Mouse (Mus musculus): ENCODE data around the gene 1700016C15Rik. TPM values are rescaled to one million over a fixed set of nuclear protein-coding genes. Genes with fewer than 3 reads are reported as not detected.

The 1700016C15Rik gene
- polyA plus RNA-seq, 2 experiments: not detected

- Histone ChIP-seq H3K36me3 (ENCODE audit: control insufficient read depth, insufficient read depth, low read length) (no peaks in the 10 kb centered on the region), H3K4me2 (replicated peaks; ENCODE audit: low read depth, low read length, severe bottlenecking) (no peak overlapping the region), H3K27ac (replicated peaks; ENCODE audit: low read depth, low read length) (no peak overlapping the region), H3K27me3 (ENCODE audit: control insufficient read depth, insufficient read depth, low read length) (no peaks in the 10 kb centered on the region), H3K4me3 (replicated peaks; ENCODE audit: low read length) (no peak overlapping the region), H3K9me3 (ENCODE audit: control insufficient read depth, low read length) (no peaks in the 10 kb centered on the region), H3K9ac (ENCODE audit: low read depth, low read length, severe bottlenecking) (no peak overlapping the region), H3K4me1 (ENCODE audit: control insufficient read depth, insufficient read depth, low read length) (no peaks in the 10 kb centered on the region)
- no peak for ATAC-seq (ENCODE audit: low FRiP score, low read depth)
- TF ChIP-seq POLR2A (IDR thresholded peaks at IDR 0.05; ENCODE audit: borderline replicate concordance, extremely low read depth, insufficient read depth, insufficient read length): no peak
- 66% methylated on average over 11 of the region's 11 CpGs for WGBS
- no peak for DNase-seq (ENCODE audit: low spot score)
These were observed 11.1 kb upstream of the 1700016C15Rik start for GRCm38 (mm10) chr1:177718340-177719028.

GRCm38 (mm10) chr1:177719029-177719427 lies 10.6 kb upstream of the 1700016C15Rik start:
- DNase-seq (ENCODE audit: low spot score) (no peak), ATAC-seq (ENCODE audit: low FRiP score, low read depth) (no peak)
- Histone ChIP-seq H3K27ac (replicated peaks; ENCODE audit: low read depth, low read length) (no peak overlapping the region), H3K9me3 (ENCODE audit: control insufficient read depth, low read length) (no peaks in the 10 kb centered on the region), H3K36me3 (ENCODE audit: control insufficient read depth, insufficient read depth, low read length) (no peaks in the 10 kb centered on the region), H3K4me1 (ENCODE audit: control insufficient read depth, insufficient read depth, low read length) (no peaks in the 10 kb centered on the region), H3K4me2 (replicated peaks; ENCODE audit: low read depth, low read length, severe bottlenecking) (no peak overlapping the region), H3K4me3 (replicated peaks; ENCODE audit: low read length) (no peak overlapping the region), H3K9ac (ENCODE audit: low read depth, low read length, severe bottlenecking) (no peak overlapping the region), H3K27me3 (ENCODE audit: control insufficient read depth, insufficient read depth, low read length) (no peaks in the 10 kb centered on the region)
- 73% methylated on average over 3 of the region's 3 CpGs for WGBS
- TF ChIP-seq POLR2A (IDR thresholded peaks at IDR 0.05; ENCODE audit: borderline replicate concordance, extremely low read depth, insufficient read depth, insufficient read length): no peak

- DNase-seq (ENCODE audit: low spot score) (no peak), ATAC-seq (ENCODE audit: low FRiP score, low read depth) (no peak)
- WGBS: 67% methylated on average over 4 of the region's 4 CpGs
- no peaks in the 10 kb centered on the region for H3K36me3 ChIP-seq (ENCODE audit: control insufficient read depth, insufficient read depth, low read length)
- H3K9ac ChIP-seq (ENCODE audit: low read depth, low read length, severe bottlenecking): no peak overlapping the region
- H3K4me2 ChIP-seq (replicated peaks; ENCODE audit: low read depth, low read length, severe bottlenecking): no peak overlapping the region
- H3K4me3 ChIP-seq (replicated peaks; ENCODE audit: low read length): no peak overlapping the region
- H3K9me3 ChIP-seq (ENCODE audit: control insufficient read depth, low read length): no peaks in the 10 kb centered on the region
- H3K27ac ChIP-seq (replicated peaks; ENCODE audit: low read depth, low read length): no peak overlapping the region
- no peak for TF ChIP-seq POLR2A (IDR thresholded peaks at IDR 0.05; ENCODE audit: borderline replicate concordance, extremely low read depth, insufficient read depth, insufficient read length)
- H3K4me1 ChIP-seq (ENCODE audit: control insufficient read depth, insufficient read depth, low read length): no peaks in the 10 kb centered on the region
- H3K27me3 ChIP-seq (ENCODE audit: control insufficient read depth, insufficient read depth, low read length): no peaks in the 10 kb centered on the region
These were observed 5.8 kb upstream of the 1700016C15Rik start for GRCm38 (mm10) chr1:177723786-177724185.

GRCm38 (mm10) chr1:177726870-177727269 lies 2.7 kb upstream of the 1700016C15Rik start:
- TF ChIP-seq POLR2A (IDR thresholded peaks at IDR 0.05; ENCODE audit: borderline replicate concordance, extremely low read depth, insufficient read depth, insufficient read length): no peak
- H3K9ac ChIP-seq (ENCODE audit: low read depth, low read length, severe bottlenecking): no peak overlapping the region
- no peaks in the 10 kb centered on the region for H3K27me3 ChIP-seq (ENCODE audit: control insufficient read depth, insufficient read depth, low read length)
- no peaks in the 10 kb centered on the region for H3K4me1 ChIP-seq (ENCODE audit: control insufficient read depth, insufficient read depth, low read length)
- ATAC-seq (ENCODE audit: low FRiP score, low read depth): no peak
- no peak for DNase-seq (ENCODE audit: low spot score)
- H3K4me2 ChIP-seq (replicated peaks; ENCODE audit: low read depth, low read length, severe bottlenecking): no peak overlapping the region
- no peak overlapping the region for H3K27ac ChIP-seq (replicated peaks; ENCODE audit: low read depth, low read length)
- no peak overlapping the region for H3K4me3 ChIP-seq (replicated peaks; ENCODE audit: low read length)
- WGBS: 75% methylated on average over 5 of the region's 5 CpGs
- no peaks in the 10 kb centered on the region for H3K9me3 ChIP-seq (ENCODE audit: control insufficient read depth, low read length)
- no peaks in the 10 kb centered on the region for H3K36me3 ChIP-seq (ENCODE audit: control insufficient read depth, insufficient read depth, low read length)

GRCm38 (mm10) chr1:177727883-177728525 lies 1.6 kb upstream of the 1700016C15Rik start:
- no peak overlapping the region for H3K9ac ChIP-seq (ENCODE audit: low read depth, low read length, severe bottlenecking)
- no peaks in the 10 kb centered on the region for H3K36me3 ChIP-seq (ENCODE audit: control insufficient read depth, insufficient read depth, low read length)
- no peaks in the 10 kb centered on the region for H3K9me3 ChIP-seq (ENCODE audit: control insufficient read depth, low read length)
- no peak overlapping the region for H3K4me2 ChIP-seq (replicated peaks; ENCODE audit: low read depth, low read length, severe bottlenecking)
- ATAC-seq (ENCODE audit: low FRiP score, low read depth): no peak
- WGBS: 77% methylated on average over 3 of the region's 3 CpGs
- H3K27me3 ChIP-seq (ENCODE audit: control insufficient read depth, insufficient read depth, low read length): no peaks in the 10 kb centered on the region
- H3K27ac ChIP-seq (replicated peaks; ENCODE audit: low read depth, low read length): no peak overlapping the region
- no peak for DNase-seq (ENCODE audit: low spot score)
- no peaks in the 10 kb centered on the region for H3K4me1 ChIP-seq (ENCODE audit: control insufficient read depth, insufficient read depth, low read length)
- no peak overlapping the region for H3K4me3 ChIP-seq (replicated peaks; ENCODE audit: low read length)
- TF ChIP-seq POLR2A (IDR thresholded peaks at IDR 0.05; ENCODE audit: borderline replicate concordance, extremely low read depth, insufficient read depth, insufficient read length): no peak
